Mouse (Mus musculus) erythroblast, adult 5-6 weeks (primary cell): ENCODE data around the gene Glra3. TPM values are rescaled to one million over a fixed set of nuclear protein-coding genes. Genes with fewer than 3 reads are reported as not detected.

ENCODE experiments used
- ATAC-seq: replicated peaks from 2 replicates; pipeline ENCODE4 v1.8.0; 2016; ENCODE audit warnings: moderate number of reproducible peaks, mild to moderate bottlenecking, moderate TSS enrichment, inconsistent platforms; ENCODE audit not compliant: poor library complexity, low FRiP score, severe bottlenecking
- total RNA-seq, 2 experiments: library from RNA; stranded (forward) in 1 of 2; stranded (reverse) in 1 of 2; fragments of 150-400 nt in 1 of 2; fragments of 200-764, 138-1000 nt in 1 of 2; gene quantifications; 2 replicates each; pipeline versions ENCODE4 v1.2.3 to v1.2.4; 2015 to 2017; ENCODE audit warnings: low replicate concordance in 2 of 2

The Glra3 gene
- total RNA-seq (2015; ENCODE audit: low replicate concordance): not detected in 2 replicates
- total RNA-seq (2017; ENCODE audit: low replicate concordance): not detected in 2 replicates

DNA sequence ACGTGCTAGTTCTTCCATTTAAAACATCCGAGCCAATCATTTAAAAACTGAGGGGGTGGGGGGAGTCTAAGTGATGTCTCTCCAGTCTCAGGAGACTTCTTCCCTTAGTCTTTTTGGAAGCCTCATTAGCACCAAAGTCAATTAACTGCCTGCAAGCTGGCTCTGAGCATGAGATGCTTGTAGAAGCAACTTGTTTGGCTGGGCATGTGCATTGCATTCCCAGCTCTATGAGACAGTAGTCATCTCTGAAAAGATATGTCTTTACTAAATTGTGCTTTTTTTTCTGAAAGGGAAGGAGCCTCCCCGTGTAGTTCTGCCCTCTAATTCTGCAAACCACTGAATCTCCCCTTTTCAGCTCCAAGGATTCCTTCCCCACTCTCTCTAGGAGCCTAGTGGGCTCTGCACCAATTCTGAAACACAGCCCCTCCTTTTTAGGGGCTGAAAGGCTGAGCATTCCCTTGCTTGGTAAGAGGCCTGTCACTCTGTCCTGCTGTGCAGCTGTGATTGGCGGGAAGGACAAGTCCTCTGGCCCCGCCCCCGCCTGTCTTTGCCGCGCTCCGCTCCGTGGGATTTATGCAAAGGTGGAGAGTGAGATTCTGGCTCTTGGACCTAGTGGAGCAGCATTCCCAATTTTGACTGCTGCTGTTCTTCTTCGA lies at the start of gene Glra3:
Gene Glra3 (plus strand): TSS at position 591 of the 656 bp plus-strand sequence.
- ATAC-seq: no peak

DNA sequence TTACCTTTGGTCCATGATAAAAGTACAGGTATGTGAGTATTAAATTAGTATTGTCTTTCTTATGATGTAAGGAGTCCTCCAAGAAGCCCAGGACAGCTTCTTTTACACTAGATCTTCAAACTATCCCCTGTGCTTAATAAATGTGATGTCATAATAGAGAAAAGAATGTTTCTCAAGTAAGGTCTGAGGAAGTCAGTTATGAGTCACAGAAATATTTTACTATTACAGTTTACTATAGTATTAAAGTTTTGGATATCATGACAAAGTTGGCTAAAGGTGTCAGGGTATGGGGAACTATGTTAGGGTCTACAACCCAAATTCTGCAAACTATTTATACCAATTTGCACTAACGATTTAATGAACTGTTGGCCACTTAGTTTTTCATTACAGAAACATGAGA lies 33.4 kb upstream of the Glra3 start, which contains the start of gene Adam29:
Gene Adam29 (minus strand): TSS at position 101 of the 400 bp plus-strand sequence.
- ATAC-seq: no peak

DNA sequence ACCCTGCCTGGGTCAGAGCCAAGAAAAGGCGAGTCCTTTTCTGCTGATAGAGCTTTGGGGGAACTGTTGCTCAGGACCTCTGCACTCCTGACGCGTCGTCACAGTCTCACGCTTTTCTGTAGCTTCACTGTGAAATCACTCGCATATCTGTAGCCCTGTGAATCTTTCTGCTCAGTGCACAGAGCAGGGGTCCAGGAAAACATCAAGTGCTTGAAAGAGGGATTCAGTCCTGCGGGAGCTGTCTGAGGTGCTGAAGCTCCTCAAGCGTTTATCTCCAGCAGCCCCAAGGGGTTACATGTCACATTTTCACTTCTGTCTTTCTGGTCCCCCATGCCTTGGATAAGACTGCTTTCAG lies 243 bp downstream of the Glra3 start:
- no peak for ATAC-seq

DNA sequence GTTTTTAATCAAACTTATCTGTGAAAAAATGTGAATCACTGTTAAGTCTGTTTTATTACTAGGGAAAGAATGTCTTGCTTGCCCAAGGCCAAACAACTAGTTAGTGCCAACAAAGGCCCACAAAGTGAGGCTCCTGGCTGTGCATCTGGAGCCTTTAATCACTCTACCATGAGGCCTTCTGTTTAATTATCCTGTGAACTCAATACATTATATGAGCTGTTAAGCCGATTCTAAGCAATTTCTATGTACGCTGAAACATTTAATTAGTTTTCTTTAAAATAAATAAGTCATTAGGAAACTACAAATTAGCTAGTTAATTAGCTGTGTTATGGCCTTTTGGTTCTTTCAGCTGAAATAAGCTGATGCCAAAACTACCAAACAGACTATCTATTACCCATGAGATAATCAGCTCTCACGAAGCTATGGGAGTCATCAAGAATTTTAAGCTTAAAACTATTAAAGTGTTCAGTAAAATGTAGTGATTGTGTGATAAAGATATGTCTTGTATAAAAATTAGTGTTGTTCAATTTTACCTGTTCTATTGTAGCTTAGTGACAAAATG lies 24.6 kb downstream of the Glra3 start:
- ATAC-seq: no peak

DNA sequence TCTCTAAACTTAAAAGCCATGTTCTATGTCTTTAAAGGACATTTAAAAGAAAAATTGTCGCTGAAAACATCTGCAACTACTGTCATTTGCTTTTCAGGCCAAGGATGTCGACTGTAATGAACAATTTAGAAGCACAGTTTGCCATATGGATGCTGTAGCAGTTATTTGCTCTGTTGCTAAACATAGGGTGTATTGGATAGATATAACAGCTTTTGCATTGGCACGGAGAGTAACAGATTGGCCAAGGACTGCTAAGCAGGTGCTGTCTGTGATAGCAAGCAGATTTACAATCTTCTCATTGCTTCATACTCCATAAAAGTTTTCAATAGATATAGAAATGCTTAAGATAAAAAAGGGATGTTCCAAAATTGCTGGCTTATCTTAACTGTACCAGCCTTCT lies 57.6 kb downstream of the Glra3 start:
- no peak for ATAC-seq

DNA sequence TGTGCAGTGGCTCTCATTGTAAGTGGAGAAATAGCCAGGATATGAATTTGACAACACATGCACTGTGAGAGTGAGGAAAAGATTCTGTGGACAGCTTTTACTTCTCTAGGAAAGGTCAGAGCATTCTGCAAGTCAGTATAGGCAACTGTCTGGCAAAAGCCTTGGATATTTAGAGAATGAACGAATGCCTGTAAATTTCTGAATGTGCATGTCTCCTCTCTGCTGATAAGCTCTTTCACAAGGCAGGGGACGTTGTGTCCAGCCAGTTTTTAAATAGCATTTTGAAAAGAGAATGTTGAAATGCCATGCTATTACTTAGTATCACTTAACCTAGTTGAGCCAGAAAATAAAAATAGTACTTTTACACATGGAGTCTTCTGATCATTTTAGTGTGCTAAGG lies 114.1 kb downstream of the Glra3 start:
- no peak for ATAC-seq

DNA sequence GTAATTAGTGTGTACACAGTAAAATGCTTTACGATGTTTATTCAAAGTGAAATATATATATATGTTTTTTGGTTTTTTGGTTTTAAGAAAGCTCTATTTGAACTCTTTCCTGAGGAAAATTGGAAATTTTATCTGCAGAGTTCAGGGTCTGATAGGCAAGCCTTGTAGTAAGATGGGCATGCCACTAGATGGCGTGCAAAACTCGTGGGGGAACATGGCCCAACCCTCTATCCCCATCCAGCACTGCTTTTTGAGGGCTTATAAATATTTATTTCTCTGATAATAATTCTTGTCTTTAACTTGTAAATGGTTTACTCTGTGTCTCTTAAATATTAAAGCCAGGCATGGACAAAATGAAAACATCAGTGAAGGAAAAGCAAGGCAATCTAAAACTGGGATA lies 122.8 kb downstream of the Glra3 start:
- no peak for ATAC-seq

DNA sequence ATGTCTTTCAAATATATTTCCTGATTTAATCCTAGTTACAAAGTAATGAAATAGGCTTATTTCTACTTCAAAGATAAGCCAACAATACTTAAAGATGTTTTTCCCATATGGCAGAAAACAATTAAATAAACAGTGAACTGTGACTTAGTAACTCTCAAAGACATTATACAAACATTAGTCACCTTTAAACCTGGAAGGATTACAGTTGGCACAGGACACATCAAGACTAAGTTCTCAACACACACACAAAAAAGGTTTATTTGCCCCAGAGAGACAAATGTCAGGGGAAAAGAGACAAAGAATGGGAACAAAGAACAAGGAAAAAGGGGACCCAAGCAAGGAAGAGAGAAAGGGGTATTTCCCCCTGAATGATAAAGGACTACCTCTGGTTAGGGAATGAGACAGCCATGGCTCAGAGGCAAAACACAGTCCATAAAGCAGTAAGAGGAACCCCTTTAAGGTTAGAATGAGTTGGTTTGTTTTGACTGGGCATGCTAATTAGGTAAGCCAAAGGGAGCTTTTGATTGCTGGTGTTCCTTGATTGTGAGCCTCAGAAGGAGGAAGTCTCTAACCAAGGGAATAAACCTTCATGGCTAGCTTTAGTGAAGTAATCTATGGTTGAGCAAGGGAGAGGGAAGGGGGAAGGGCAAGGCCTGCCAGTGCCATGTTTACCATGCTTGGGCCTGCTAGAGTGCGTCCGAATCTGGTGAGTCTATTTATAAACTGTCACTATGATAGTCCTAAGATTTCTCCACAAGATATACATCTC lies 130.4 kb downstream of the Glra3 start:
- ATAC-seq: no peak

DNA sequence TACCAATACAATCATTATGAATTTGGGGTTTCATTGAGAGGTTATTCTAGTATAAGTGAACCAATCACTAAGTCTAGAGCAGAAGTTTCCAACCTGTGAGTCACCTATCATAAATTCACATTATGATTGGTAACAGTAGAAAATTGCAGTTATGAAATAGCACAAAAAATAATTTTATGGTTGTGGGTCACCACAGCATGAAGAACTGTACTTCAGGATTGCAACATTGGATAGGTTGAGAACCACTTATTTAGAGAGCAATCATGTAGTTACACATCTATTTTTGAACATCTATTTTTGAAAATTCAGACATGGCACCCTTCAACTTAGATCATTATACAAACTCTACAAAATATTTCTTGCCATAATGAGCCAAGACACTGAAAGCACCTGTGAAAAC lies 143.4 kb downstream of the Glra3 start:
- no peak for ATAC-seq

DNA sequence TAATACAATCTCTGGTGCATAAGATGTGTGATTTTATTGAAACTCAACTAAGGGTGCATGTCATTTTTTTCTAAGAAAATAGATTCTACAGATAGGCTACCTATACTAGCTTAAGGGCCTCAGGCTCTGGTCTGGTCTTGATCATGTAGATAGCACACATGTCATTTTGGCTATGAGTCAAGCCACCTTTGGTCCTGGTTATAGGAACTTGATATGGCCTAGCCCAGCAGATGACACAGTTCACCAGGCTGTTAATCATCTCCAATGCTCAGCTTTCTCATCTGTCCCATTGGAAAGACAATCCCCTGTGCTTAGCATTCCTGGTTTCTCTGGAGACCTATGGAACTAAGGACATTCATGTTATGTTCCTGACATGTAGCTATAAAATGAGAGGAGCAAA lies 154.1 kb downstream of the Glra3 start:
- no peak for ATAC-seq

DNA sequence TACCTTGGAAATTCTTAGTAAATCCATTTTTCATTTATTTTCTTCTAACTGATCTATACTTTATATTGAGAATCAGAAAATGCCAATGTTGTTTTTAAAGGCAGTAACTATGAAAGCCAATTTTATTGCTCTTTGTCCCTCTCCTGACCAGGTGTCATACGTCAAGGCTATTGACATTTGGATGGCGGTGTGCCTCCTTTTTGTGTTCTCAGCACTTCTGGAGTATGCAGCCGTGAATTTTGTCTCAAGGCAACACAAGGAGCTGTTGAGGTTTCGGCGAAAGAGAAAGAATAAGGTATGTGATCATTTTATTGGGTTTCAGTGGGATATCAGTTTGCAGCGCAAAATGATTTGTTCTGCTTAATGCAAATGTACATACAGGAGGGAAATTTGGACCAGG lies 170.0 kb downstream of the Glra3 start:
- ATAC-seq: no peak

DNA sequence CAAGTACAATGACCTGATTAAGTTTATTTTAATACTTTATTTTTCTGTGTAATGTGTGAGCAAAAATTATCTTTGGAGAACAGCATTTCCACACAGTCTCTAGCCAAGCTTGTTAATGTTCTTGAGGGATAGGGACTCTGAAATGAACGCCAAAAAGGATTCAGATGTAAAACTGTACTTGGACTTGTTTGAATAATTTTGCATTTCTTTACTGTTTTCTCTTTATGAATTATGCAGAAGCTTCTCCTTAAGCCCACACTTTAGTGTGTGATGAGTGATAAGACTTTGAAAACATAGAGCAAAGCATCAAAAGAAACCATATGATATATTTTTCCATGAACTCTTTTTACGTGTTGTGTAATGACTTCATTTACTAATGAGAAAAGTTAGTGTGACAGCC lies 189.1 kb downstream of the Glra3 start:
- ATAC-seq: no peak

DNA sequence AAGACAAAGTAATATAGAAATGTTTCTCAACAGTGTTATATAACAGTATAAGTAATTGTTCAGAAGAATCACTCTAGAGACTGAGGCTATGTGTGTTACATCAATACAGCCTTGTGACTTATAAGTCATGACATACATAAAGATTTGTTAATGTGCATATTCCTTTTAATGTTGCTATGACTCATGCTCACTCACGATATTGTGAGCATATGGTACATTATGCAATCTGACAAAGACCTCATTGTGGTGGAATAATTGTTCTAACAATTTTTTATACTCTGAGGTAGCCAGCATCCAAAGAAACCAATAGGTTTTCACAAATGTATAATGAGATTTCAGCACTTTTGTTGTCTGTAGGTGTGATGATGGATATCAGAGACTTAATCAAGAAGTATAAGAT lies 210.4 kb downstream of the Glra3 start:
- no peak for ATAC-seq

DNA sequence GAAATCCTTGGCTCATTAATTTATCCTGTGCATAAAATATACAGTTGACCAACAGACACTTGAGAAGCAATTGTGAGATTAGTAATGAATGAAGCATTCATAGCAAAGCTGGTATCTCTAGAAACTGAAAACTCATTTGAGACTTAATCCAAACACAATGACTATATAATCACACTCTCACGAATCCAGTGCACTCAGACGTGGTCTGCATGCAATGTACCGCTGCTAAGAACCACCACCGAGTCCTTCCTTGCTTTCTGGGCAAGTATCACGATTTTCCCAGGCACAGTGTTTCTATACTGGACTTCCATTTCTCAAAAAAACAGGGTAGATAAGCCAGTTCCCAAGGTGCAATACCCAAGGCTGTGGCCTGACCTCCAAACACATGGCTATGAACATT lies 211.3 kb downstream of the Glra3 start:
- no peak for ATAC-seq

DNA sequence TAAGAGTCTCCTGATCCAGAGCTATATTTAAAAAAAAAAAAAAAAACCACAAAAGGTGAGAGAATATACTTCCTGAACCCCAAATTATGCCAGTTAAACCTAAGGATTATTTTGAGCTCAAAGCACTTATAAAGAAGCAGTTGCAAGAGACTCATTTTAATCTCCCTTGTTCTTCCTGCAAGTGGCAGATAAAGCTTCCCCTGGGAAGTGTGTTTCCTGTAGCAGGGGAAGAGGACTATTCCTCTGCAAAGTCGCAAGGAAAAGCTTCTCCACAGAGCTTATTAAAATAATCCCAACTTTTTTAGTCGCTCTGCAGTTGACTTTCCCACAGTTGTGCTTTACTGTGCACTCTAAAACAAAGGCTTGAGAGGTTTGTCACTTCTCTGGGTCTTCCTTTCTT lies 218.7 kb downstream of the Glra3 start:
- ATAC-seq: no peak

Other genes starting within 250 kb of the Glra3 start
- not detected in 2 replicates for gene Adam29, start 33.5 kb upstream of the Glra3 start, total RNA-seq (2015; ENCODE audit: low replicate concordance)
- gene Adam29, start 33.5 kb upstream of the Glra3 start, total RNA-seq (2017; ENCODE audit: low replicate concordance): not detected in 2 replicates